ENCODE assay signal across 8 mouse cellular contexts in genomic region chr2:180583154-180583507, GRCm38 (mm10). TPM values are rescaled to one million over a fixed set of nuclear protein-coding genes. Genes with fewer than 3 reads are reported as not detected.
DNase-seq lines count a peak whose midpoint lies in the region; ATAC-seq and TF ChIP-seq lines count a peak whose summit lies in the region.

No protein-coding gene starts in this region.

- no peaks in the 10 kb centered on the region for H3K9me3 ChIP-seq in E14TG2a.4 (ENCODE audit: low read length)
- H3K9me3 ChIP-seq in heart, embryonic 14.5 days (ENCODE audit: control insufficient read depth, low read length): no peaks in the 10 kb centered on the region

- intact Hi-C loops in gastrocnemius, postnatal 36 days (cut with DNase I): loop anchor here (5.0 kb wide), 1 partner anchor 164 kb away; no protein-coding TSS in a partner anchor

- peaks cover 40% of the 10 kb centered on the region for H3K36me3 ChIP-seq in E14TG2a.4 (ENCODE audit: insufficient read depth, low read length)
- peaks cover 34% of the 10 kb centered on the region for H3K36me3 ChIP-seq in heart, embryonic 14.5 days (ENCODE audit: control insufficient read depth, insufficient read depth, low read length)

- WGBS in heart, embryonic 14.5 days: 26% methylated on average over 7 of the region's 7 CpGs

- ATAC-seq in heart, embryonic 14.5 days (ENCODE audit: insufficient number of reproducible peaks, insufficient read depth, low FRiP score, low read depth): peak; percentile 7; the same call in 1 of the 2 replicates

- H3K27ac ChIP-seq in heart, embryonic 14.5 days (replicated peaks in 1 of 2; ENCODE audit: control insufficient read depth in 1 of 2, insufficient read depth in 1 of 2, low read depth in 2 of 2, low read length in 2 of 2): peak overlapping the region in 1 of 2 experiments; percentile 72; a peak in 1 of 4 replicates

- peak overlapping the region; percentile 97 for H3K9ac ChIP-seq in heart, embryonic 14.5 days (ENCODE audit: low read length)

- peak; percentile 32 to 59 for DNase-seq in adrenal gland, adult (ENCODE audit: inconsistent age in 2 of 2, low spot score in 1 of 2)
- DNase-seq in adrenal gland, postnatal 10 days: no peak
- DNase-seq in liver: peak; percentile 20
- DNase-seq in spleen, postnatal 10 days (ENCODE audit: low spot score in 2 of 2): peak; percentile 24 to 35
- no peak for DNase-seq in gastrocnemius, postnatal 36 days
- DNase-seq in right cerebral cortex, postnatal 10 days (ENCODE audit: low spot score in 2 of 2): no peak

- H3K27me3 ChIP-seq in E14TG2a.4 (ENCODE audit: insufficient read depth, low read length): peaks cover 12% of the 10 kb centered on the region
- no peaks in the 10 kb centered on the region for H3K27me3 ChIP-seq in heart, embryonic 14.5 days (ENCODE audit: control insufficient read depth, insufficient read depth, low read length)

- peak overlapping the region; percentile 90 for H3K4me2 ChIP-seq in heart, embryonic 14.5 days (ENCODE audit: low read length)

- H3K4me3 ChIP-seq in E14TG2a.4 (replicated peaks; ENCODE audit: low read length): peak overlapping the region; percentile 93
- H3K4me3 ChIP-seq in heart, embryonic 14.5 days (ENCODE audit: control insufficient read depth in 1 of 2, insufficient read depth in 1 of 2, low read depth in 1 of 2, low read length in 2 of 2): peak overlapping the region; percentile 89 to 91

- H3K4me1 ChIP-seq in E14TG2a.4 (replicated peaks; ENCODE audit: low read depth, low read length): peaks cover 26% of the 10 kb centered on the region
- H3K4me1 ChIP-seq in heart, embryonic 14.5 days (ENCODE audit: control insufficient read depth in 2 of 2, insufficient read depth in 2 of 2, low read length in 2 of 2): peaks cover 8 to 16% of the 10 kb centered on the region in 2 experiments; a peak in 3 of 4 replicates

- TF ChIP-seq CTCF in E14TG2a.4 (conservative IDR thresholded peaks at IDR 0.05; ENCODE audit: low read length): no peak

RNA-seq across cellular contexts. Expression of gene Mrgbp, which starts 2.0 kb away (rescaled TPM):
- total RNA-seq in adrenal gland, postnatal 10 days (2021): 10 to 100 TPM; 21.0 to 26.8 TPM
- 23.5 and 24.4 TPM in 2 replicates for polyA plus RNA-seq in heart, embryonic 14.5 days (2014; fragmentation: Nextera tagmentation; extraction: Ambion mirVana)
- total RNA-seq in gastrocnemius, postnatal 36 days (2021): 1 to 10 TPM; 4.2 to 5.3 TPM

RNA-seq across cellular contexts. Expression of gene Ogfr, which starts 5.9 kb away (rescaled TPM):
- total RNA-seq in adrenal gland, postnatal 10 days (2021): 10 to 100 TPM; 44.4 to 49.2 TPM
- polyA plus RNA-seq in heart, embryonic 14.5 days (2014; fragmentation: Nextera tagmentation; extraction: Ambion mirVana): 54.6 and 55.0 TPM in 2 replicates
- 10 to 100 TPM; 20.4 to 21.4 TPM for total RNA-seq in gastrocnemius, postnatal 36 days (2021)

RNA-seq across cellular contexts. Expression of gene Col9a3, which starts 14.5 kb away (rescaled TPM):
- total RNA-seq in adrenal gland, postnatal 10 days (2021): 1 to 10 TPM in 1 of 2 experiments, under 1 TPM in 1; 0.55 to 1.8 TPM
- polyA plus RNA-seq in heart, embryonic 14.5 days (2014; fragmentation: Nextera tagmentation; extraction: Ambion mirVana): 10.6 and 12.2 TPM in 2 replicates
- total RNA-seq in gastrocnemius, postnatal 36 days (2021): under 1 TPM in 1 of 2 experiments, not detected in 1; 0.15 TPM

RNA-seq across cellular contexts. Expression of gene Tcfl5, which starts 59.4 kb away (rescaled TPM):
- under 1 TPM; 0.33 to 0.39 TPM for total RNA-seq in adrenal gland, postnatal 10 days (2021)
- not detected in 2 replicates for polyA plus RNA-seq in heart, embryonic 14.5 days (2014; fragmentation: Nextera tagmentation; extraction: Ambion mirVana)
- total RNA-seq in gastrocnemius, postnatal 36 days (2021): not detected

Comparison
In these comparisons a context has a peak if more than half of its experiments do, and no peak if none do; other contexts are left out.
1. DNase-seq: peak in adrenal gland, adult (2 of 2), liver (single experiment) and spleen, postnatal 10 days (2 of 2); none in adrenal gland, postnatal 10 days (single experiment), gastrocnemius, postnatal 36 days (0 of 2) and right cerebral cortex, postnatal 10 days (0 of 2).